Mouse (Mus musculus) naive thymus-derived CD4-positive, alpha-beta T cell, adult 2 months (primary cell): Measurements from ENCODE around the gene Vstm2b.

Source experiments
- DNase-seq: peaks from one replicate; pipeline ENCODE4 v3.0.0-alpha.2; 2011; ENCODE audit warnings: low read depth

Vstm2b gene

GRCm38 (mm10) chr7:40898096-40898710, at the start of gene Vstm2b:
TSS of gene Vstm2b (plus strand) at chr7:40898328.
- DNase-seq, result no peak

GRCm38 (mm10) chr7:40856088-40856625, 42.0 kb upstream of the Vstm2b start:
- DNase-seq, result no peak

GRCm38 (mm10) chr7:40873380-40873990, 24.6 kb upstream of the Vstm2b start:
- no peak for DNase-seq

GRCm38 (mm10) chr7:40884855-40885489, 13.2 kb upstream of the Vstm2b start:
- DNase-seq, result no peak

GRCm38 (mm10) chr7:40888358-40888757, 9.8 kb upstream of the Vstm2b start:
- no peak for DNase-seq

- no peak for DNase-seq
Observed at GRCm38 (mm10) chr7:40896964-40897363, 1.2 kb upstream of the Vstm2b start.

- DNase-seq, result no peak
Observed at GRCm38 (mm10) chr7:40898711-40899375, 715 bp downstream of the Vstm2b start.

- DNase-seq, result no peak
Observed at GRCm38 (mm10) chr7:40899376-40900265, 1.5 kb downstream of the Vstm2b start.

GRCm38 (mm10) chr7:40901201-40901600, 3.1 kb downstream of the Vstm2b start:
- DNase-seq, result no peak

- DNase-seq, result no peak
Observed at GRCm38 (mm10) chr7:40902506-40902905, 4.4 kb downstream of the Vstm2b start.

GRCm38 (mm10) chr7:40906484-40906883, 8.4 kb downstream of the Vstm2b start:
- no peak for DNase-seq

GRCm38 (mm10) chr7:40916761-40917160, 18.6 kb downstream of the Vstm2b start:
- no peak for DNase-seq

- DNase-seq, result no peak
Observed at GRCm38 (mm10) chr7:40920118-40920517, 22.0 kb downstream of the Vstm2b start.

GRCm38 (mm10) chr7:40921281-40921680, 23.2 kb downstream of the Vstm2b start:
- no peak for DNase-seq

GRCm38 (mm10) chr7:40922871-40923270, 24.7 kb downstream of the Vstm2b start:
- no peak for DNase-seq

GRCm38 (mm10) chr7:40928391-40928790, 30.3 kb downstream of the Vstm2b start:
- no peak for DNase-seq

- no peak for DNase-seq
Observed at GRCm38 (mm10) chr7:40936617-40937212, 38.6 kb downstream of the Vstm2b start.

GRCm38 (mm10) chr7:40939371-40939770, 41.2 kb downstream of the Vstm2b start:
- DNase-seq, result no peak

- DNase-seq, result no peak
Observed at GRCm38 (mm10) chr7:40942233-40942935, 44.3 kb downstream of the Vstm2b start.
